Mouse (Mus musculus): ENCODE measurements around the gene Tfpi2.

The Tfpi2 gene

DNA sequence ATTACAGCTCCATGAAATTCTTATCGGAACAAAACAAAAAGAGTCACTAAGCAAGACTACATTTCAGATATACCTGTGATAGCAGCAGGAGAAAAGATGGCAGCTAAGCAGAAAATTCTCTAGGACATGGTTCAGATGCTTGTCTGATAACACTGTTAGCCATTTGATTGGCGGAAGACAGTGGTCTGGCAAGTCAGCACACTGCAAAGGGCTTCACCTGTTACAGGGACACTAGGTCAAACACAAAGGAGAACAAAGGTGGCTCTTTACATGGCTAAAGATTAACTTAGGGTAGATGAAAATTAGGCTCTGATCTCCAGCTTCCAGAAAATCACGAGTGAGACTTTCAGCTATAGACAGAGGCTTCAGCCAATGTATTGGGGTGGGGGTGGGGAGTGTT lies at the start of gene Tfpi2:
Tfpi2 (minus strand) TSS at position 170 of the 400 bp plus-strand sequence.
- no peak for DNase-seq

DNA sequence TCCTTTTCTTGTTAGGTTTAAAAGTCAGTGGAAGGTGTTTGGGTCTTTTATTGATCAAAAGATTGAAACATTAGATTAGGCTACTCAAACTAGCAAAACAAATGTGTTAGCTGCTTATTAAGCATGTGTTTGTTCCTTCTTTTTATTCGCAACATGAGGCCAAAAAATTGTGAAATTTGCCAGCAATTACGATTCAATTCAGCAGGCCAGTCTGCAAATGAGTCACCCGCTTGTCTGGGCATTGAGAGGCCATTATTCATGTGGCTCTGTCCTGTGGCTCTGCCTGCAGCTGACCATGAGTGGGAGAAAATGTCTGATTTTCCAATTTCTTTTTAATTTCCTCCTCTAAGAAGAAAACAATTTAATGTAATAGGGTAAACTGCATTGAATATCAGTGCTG lies 42.2 kb upstream of the Tfpi2 start:
- DNase-seq, result peak; percentile 14

DNA sequence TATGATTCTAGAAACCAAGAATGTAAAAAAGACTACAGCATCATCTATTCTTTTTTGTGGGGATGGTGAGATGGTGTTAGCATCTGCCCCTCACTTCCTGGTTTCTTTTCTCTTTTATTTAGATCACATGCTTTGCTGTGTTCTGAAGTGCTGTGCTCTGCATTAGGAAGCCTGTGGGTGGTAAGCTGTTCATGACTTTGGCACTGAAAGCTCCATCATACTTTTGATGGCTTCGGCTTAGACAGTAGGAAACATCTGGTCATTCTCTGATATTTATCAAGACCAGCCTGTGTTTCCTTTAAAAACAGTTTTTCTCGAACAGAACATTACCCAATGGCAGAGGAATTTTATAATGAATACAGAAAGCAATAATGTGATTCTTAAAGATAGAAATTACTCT lies 37.6 kb upstream of the Tfpi2 start:
- no peak for DNase-seq

DNA sequence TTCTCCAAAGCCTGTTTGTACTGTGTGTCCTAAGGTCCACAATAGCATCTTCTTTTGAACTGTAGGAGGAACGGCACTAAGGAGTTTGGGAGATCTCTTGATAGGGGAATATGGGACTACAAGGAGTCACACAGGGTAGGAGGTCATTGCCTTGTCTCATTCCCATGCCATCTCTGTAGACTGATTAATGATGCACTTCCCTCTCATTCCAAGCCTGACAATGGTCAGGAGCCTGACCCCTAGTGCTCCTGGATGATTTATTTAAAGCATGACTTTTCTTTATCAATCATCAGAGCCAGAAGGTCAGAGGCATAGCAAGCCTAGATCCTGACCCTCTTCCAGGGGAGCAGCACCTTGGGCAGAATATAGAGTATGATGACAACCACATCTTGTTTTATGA lies 33.9 kb upstream of the Tfpi2 start:
- DNase-seq, result no peak

DNA sequence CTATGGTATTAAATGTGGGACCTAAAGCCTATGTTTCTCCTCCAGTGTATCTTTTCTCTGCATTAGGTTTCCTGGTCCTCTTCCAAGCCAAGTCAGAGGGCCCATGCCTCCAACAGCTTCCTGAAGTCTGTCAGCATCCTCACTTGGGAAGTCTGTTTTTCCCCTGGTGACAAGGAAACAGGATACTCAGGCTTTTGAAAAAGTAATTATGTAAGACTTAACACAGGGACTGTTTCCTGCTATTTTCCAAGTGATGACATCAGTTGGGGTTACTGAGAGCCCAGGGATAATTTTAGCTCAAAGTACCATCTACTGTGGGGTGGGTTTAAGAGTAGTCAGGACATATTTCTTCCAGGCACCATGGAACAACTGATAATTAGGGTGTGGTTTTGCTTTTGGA lies 20.8 kb upstream of the Tfpi2 start:
- no peak for DNase-seq

DNA sequence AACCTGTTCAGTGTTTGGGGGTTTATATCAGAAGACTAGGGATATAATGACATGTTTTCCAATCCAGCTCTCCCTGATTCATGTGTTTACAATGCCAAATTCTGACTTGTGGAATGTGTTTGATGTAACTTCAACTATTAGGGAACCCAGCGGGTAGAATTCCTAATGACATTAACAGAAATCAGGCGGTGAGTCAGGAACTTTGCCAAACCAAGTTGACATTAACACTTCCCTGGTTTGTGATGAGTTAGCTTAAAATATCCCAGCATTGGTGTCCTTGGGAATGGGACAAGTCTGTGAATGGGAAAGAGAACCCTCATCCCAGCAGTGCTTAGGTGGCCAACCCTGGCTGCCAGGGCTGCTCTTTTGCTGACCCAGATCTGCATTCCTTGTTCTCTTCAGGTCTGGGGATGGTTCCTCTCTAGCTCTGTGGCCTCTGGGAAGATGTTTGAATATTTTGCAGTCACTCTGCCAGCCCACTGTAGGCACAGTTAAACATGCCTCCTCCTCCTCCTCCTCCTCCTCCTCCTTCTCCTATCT lies 19.9 kb upstream of the Tfpi2 start:
- no peak for DNase-seq

DNA sequence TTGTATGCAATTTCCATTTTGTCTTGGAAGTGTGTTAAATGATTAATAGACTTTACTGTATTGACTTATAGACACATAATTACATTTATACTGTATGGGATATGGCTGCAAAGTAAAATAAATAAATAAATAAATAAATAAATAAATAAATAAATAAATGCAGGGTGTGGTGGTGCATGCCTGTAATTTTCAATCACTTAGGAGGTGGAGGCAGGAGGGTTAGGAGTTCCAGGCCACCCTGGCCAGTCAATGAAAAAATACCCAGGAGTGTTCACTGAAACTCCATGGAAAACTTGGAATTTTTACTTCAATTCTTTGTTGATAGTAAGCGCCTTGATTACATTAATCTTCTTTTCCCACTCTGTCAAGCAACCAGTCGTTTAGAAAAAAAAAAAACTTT lies 16.1 kb upstream of the Tfpi2 start:
- DNase-seq, result no peak

DNA sequence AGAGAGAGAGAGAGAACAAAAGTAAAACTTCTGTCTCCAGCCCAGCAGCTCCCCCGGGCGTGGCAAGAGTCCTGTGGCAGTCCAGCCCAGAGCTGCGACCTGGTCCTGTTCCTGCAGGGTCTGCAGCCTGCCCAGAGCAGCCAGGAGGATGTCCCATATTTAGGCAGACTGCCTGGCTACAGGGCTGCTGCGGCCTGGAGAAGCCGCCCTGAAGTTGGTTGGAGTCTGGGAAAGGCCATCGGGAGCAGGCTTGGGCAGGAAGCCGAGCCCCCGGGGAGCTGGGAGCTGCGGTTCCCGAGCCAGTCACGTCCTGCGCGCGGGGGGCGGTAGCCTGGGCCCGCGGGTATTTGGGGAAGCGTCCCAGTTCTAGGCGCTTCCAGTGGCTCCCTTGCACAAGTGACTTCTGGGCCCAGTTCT lies 15.2 kb upstream of the Tfpi2 start, which contains the start of gene Gng11:
Gng11 (plus strand) TSS at position 15 of the 417 bp plus-strand sequence.
- peak; percentile 8 for DNase-seq

DNA sequence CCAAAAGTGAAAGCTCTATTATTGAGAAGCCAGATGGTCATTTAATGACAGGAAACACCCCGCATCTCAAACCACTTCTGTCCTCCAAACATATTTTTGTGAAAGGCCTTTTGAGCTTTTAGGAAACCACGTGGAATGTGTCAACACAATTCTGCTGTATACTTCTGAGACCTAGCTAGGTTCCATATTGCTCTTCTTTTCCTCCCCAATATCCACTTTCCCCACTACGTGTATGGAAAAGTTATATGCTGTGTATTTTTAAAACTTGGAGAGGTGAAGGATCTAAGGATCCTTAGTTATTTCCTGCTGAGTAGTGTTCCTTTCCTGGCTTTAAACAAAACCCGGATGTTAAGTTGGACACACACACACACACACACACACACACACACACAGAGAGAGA lies 14.7 kb upstream of the Tfpi2 start:
- DNase-seq, result no peak

DNA sequence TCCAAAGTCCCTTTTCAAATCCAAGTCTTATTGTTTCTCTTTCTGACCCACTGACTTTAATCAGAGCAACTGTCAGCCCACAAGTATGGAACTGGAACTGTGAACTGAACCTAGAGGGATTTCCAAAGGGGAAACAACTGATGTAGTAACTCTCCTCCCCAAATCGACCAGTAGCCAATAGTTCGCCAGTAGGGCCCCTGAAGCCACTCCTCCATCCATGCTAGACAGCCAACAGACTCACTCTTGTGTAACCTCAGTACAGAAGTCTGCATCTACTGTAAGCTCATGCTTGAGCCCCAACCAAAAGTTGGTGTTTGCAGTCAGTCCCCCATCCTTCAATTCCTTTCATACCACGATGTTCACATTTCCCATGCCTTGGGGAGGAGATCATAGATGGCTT lies 12.0 kb upstream of the Tfpi2 start:
- no peak for DNase-seq

DNA sequence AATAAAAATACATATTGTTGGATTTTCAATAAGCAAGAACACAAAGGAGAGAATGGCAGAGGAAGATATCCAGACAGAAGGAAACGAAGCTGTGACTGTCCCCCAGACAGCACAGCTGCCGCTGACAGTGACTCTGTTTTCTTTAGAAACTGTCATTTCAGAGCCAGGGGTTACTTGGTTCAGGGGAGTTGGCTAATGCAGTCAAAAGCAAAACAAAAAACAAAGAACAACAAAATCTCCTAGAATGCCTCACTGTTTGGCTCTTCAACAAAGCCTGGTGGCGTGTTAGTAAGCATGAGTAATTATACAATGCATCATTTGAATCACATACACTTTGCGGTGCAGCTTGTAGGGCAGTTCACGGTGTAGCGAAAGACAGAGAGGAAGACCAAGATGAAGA lies 10.6 kb upstream of the Tfpi2 start:
- DNase-seq, result no peak

DNA sequence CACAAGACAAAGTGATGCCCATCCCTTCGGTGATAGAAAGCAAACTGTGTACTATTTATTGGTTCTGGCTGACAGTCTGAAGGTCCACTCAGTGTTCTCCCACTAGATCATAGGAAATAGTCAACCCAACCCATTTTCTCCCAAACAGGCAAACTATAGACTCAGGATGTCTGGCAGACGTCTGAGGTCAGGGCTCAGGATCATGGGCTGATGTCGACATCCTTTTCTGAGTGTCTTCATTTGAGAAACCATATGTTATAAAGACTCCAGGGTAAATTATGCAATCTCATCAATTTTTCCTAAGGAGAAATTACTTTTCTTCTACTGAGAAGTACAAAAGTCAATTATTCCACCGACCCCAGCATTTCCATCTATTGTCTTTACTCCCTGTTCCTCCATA lies 9.4 kb upstream of the Tfpi2 start:
- no peak for DNase-seq

DNA sequence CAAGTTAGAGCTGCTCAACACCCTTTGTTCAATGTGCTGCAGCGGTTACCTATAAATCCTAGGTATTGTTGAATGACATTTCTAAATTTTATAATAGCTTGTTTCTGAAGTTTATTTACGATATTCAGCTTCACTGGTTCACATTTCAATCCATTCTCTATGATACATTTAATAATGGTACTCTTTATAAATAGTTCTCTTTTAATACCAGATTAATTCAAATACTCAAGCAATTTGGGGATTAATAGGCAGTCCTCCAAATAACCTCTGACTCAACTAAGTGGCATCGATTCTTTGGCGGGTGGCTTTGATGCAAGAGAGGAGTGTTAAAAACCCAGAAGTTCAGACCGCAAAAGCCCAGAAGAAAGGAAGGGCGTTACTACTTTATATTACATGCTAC lies 4.8 kb upstream of the Tfpi2 start, which contains the start of gene Gngt1:
Gngt1 (plus strand) TSS at position 301 of the 400 bp plus-strand sequence.
- no peak for DNase-seq

DNA sequence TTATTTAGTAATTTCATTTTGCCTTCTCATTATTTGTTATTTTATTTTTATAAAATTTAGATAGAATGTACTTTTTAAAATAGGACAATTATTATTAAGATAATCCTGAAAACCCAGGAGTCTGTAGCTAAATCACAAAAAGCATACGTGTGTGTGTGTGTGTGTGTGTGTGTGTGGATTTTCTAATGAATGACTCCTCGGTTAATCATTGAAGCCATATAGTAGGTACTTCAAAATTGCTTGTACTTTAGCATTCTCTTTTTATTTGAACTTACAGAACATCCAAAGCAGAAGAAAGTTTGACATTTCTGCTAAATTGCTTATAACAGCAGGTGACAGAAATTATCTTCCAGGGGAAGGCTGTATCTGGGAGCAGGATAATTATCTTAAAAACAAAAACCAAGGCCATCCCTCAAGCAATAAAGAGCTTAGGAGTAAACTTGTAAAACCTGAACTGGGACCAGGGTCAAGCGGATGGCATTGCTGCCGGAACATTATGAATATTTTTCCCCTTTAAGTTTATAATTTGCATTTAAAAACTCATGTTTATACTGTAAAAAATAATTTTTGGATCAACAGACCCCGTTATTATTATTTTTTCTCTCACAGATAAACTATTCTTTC lies 5.9 kb downstream of the Tfpi2 start:
- no peak for DNase-seq

DNA sequence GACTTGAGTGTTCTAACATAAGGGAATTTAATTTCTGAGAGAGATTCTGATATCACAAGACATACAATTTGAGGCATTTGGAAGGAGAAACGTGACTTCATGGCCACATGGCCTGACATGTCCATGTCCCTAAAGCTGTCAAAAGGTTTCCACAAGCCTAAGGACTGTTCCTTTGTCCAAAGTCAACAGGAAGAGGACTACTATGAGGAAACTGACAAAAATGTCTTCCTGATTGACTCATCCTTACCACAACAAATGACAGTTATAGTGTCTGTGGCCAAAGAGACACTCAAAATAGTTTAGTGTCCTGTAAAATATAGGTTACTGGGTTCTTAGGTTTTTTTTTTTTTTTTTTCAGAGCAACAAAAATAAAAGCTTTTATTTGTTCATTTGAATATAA lies 15.0 kb downstream of the Tfpi2 start:
- no peak for DNase-seq

DNA sequence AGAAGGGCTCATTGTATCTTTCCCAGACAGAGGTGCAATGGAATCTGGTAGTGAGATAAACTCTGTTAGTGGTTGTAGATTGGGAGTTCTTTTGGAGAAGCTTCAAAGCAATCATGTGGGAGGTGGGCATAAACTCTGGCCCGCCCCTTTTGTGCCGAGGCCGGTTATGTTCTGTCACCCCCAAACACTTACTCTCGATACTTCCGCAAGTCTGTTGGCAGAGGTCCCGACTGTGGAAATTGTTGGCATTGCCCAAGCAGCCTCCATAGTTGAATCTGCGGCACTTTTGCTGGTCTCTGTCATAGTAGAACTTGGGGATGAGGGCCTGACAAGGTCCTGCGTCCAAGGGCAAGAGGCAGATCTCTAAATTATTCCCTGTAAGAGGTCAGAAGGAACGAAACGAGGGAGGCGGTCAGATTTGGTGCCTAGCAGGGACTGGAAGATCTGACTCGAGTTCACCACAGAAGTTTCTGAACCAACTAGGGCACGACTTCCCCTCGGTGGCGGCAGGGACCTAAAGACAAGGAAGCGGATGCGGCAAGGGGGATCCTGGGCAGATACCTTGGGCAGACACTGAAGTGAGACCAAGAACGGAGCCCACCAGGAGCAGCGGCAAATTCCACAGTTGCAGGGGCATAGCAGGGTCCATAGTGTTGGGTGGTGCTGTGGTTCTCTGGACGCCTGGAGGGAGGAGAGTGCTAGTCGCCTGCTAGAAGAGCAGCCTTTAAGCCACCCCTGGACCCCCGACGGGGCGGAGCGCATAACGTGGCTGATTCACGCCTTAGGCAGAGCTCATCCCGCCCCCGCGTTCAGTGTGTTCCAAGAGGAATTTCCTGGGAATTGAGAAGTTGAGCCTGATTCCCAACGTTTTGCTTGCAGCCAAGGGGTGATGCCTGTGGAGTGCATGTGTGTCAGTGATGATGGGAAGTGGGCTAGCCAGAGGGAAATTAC lies 20.8 kb downstream of the Tfpi2 start:
- DNase-seq, result no peak

DNA sequence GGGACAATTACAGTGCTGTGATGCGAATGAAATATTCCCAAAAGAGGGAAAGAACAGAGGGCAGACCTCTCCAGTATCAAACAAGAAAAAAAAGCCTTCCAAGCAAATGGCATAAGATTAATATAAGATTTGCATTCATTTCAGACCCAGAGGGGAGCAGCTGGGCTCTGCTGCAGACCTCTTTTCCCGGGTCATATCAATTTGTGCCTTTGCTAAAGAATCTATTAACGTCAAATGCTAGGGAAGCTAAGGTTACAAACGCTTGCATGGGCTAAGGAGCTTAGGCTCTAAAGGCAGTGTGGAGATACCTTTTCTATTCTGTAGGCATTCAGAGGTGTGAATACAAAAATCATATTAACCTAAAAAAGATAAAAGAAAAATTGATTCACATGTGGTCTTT lies 33.8 kb downstream of the Tfpi2 start:
- no peak for DNase-seq

DNA sequence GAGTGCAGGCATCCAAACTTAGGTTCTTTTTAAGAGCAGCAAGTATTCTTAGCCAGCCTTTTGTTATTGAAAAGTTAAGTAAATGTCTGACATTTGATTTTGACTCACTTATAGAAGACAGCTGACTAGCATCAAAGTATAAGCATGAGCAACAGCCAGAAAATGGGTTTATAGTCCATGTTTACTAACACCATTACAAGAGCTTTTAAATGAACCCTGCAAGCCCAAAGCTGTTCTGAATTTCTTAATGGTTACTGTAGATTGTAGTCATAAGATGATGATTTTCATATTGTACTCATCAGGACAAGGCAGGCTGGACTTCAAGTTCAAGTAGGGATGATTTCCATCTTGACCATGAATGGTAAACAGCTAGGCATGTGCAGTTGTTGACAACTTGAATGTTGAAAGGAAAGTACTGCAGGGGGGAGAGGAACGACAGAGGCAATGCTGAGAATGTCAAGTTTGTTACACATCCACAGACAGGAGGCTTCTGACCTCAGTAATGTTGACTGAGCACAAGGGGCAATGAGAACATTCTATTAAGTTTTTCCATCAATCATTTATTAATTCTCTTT lies 52.5 kb downstream of the Tfpi2 start:
- DNase-seq, result no peak

DNA sequence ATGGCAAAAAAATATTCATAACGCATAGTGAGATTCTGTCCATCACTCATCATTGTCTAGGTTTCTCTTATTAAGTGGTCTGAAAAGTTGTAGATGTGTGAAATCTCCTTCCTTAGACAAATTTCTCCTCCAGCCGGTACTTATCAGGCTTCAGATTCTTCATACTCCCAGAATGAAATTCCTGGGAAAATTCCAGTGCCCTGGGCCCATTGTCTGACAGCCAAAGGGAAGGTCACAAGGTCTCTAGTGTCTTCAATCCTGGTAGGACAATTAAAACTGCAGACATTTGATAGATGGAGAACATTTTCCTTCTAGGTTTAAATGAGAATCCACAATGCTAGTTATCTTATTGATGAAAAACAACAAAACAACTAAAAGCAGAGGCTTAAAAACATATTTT lies 53.1 kb downstream of the Tfpi2 start:
- no peak for DNase-seq

DNA sequence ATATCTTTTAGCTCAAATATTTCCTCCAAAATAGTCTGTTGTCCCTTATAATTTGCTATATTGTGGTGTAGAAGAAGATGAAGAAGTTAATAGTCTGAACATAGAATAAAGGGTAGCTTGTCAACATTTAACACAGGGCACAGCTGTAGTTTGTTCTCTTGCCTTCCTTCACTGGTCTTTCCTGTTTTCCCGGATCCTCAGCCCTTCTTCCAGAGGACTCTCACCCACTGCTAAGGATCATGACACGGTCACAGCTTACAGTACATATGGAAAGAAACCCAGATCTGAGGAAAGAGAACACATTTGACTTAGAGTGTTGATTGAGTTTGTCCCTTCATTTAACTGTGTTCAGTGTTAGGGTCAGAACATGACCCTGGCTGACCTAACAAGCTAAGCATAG lies 53.7 kb downstream of the Tfpi2 start:
- no peak for DNase-seq

DNA sequence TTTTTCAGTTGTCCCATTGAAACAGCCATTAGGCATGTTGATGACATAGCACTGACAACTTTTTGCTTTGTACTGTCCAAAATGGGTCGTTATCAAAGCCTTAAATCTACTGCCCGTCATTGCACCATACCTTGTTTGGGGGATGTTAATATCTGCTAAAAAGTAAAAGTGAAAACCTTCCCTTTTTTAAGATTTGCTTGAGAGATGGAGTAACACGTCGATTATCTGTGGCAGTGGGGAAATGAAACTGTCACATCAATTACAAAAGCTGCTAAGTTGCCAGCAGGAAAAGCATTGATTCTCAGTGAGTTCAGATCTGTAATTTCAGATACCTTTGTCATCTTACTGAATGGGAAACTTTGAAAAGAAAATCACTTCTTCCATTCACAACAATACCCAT lies 62.6 kb downstream of the Tfpi2 start:
- DNase-seq, result no peak

DNA sequence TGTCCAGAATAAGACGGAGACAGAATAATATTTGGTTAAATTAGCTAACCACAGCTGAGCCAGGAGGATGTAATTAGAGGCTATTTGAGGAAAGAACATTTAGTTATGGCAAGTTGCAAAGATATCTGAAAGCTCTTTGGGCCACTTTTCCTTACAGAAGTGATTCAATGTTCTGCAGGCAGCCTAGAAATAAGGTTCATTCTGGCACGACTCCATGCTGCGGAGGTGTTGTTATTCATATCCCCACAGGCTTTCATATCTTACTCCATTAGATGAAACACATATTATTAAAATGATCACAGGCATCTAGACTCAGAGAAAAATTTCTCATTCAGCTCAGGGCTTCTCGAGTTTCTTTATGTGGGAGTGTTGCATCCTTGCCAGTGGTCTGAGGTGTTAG lies 65.8 kb downstream of the Tfpi2 start:
- DNase-seq, result peak; percentile 61

DNA sequence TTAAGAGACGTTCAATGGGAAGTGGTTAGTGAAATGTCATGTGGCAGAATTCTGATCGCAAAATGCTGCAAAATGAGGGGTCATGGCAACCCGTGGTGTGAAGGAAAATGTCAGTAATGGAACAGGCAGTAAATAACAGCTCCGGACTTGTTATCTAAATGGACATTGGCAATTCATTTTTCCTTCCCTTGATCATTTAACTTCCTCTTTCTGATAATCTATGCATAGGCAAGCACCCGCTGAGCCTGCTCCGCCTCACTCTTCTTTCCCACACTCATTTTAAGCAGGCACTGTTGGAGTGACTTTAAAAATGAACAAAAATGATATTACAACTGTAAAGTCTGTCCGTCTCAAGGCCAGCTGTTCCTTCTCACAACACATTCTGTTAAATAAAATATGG lies 72.7 kb downstream of the Tfpi2 start:
- peak; percentile 5 for DNase-seq
